Mouse (Mus musculus) liver, embryonic 14.5 days (tissue): ENCODE data around the gene Gsx2. TPM values are rescaled to one million over a fixed set of nuclear protein-coding genes. Genes with fewer than 3 reads are reported as not detected.

Experiments
- ATAC-seq: fragments of 200-750 bp; cut with Nextera tagmentation; 2 replicates; pipeline ENCODE4 v1.8.0; 2017; ENCODE audit warnings: moderate number of reproducible peaks, mild to moderate bottlenecking, moderate library complexity; ENCODE audit not compliant: insufficient read depth
- DNase-seq, 3 experiments: peaks; one replicate each; pipeline ENCODE4 v3.0.0-alpha.2; 2012 to 2013; ENCODE audit warnings: low read depth in 3 of 3, low spot score in 3 of 3
- H3K27ac ChIP-seq: fragments of 300-500 bp; sonication (generic); 2 replicates; pipeline ENCODE4 v1.5.1; 2014; ENCODE audit warnings: moderate library complexity, mild to moderate bottlenecking, control low read depth, inconsistent platforms
- H3K27me3 ChIP-seq: fragments of 300-500 bp; sonication (generic); 2 replicates; pipeline ENCODE4 v1.6.1; 2014; ENCODE audit warnings: mild to moderate bottlenecking, low read length, moderate library complexity; ENCODE audit not compliant: control insufficient read depth, insufficient read depth
- H3K36me3 ChIP-seq: fragments of 300-500 bp; sonication (generic); replicated peaks from 2 replicates; pipeline ENCODE4 v1.6.1; 2014; ENCODE audit warnings: low read depth; ENCODE audit not compliant: control insufficient read depth, insufficient read depth
- H3K4me1 ChIP-seq, 2 experiments: fragments of 200-500 bp in 1 of 2; fragments of 300-500 bp in 1 of 2; sonication (generic) in 1 of 2; replicated peaks; 2 replicates each; pipeline ENCODE4 v1.6.1; 2012 to 2014; ENCODE audit warnings: antibody characterized with exemption in 1 of 2, inconsistent platforms in 1 of 2, low read length in 1 of 2; ENCODE audit not compliant: control insufficient read depth in 2 of 2, insufficient read depth in 2 of 2
- H3K4me2 ChIP-seq: fragments of 300-500 bp; sonication (generic); 2 replicates; pipeline ENCODE4 v1.6.1; 2014; ENCODE audit warnings: low read depth, mild to moderate bottlenecking, control low read depth, moderate library complexity
- H3K4me3 ChIP-seq, 2 experiments: fragments of 200-500 bp in 1 of 2; fragments of 300-500 bp in 1 of 2; sonication (generic) in 1 of 2; 2 replicates each; pipeline ENCODE4 v1.5.1; 2012 to 2014; ENCODE audit warnings: low read depth in 2 of 2, low read length in 2 of 2, mild to moderate bottlenecking in 2 of 2, control low read depth in 1 of 2, inconsistent platforms in 1 of 2, moderate library complexity in 1 of 2; ENCODE audit not compliant: insufficient read depth in 1 of 2
- H3K9ac ChIP-seq: fragments of 300-500 bp; sonication (generic); replicated peaks from 2 replicates; pipeline ENCODE4 v1.6.1; 2014; ENCODE audit warnings: mild to moderate bottlenecking, control low read depth, moderate library complexity
- H3K9me3 ChIP-seq: fragments of 300-500 bp; sonication (generic); 2 replicates; pipeline ENCODE4 v1.6.1; 2016; ENCODE audit warnings: low read length, mixed read lengths; ENCODE audit not compliant: control insufficient read depth
- CTCF ChIP-seq: IDR thresholded peaks from 2 replicates; pipeline ENCODE4 v1.5.1; 2016; ENCODE audit warnings: antibody characterized with exemption, low read depth, control low read depth
- EP300 ChIP-seq: IDR thresholded peaks from 2 replicates; pipeline ENCODE4 v1.6.1; 2016; ENCODE audit warnings: antibody characterized with exemption, low read depth
- WGBS: fragments of 180-500 bp; shearing (Covaris S2); extraction: QIAGEN DNeasy Blood & Tissue Kit; methylation state at CpG from one replicate; pipeline ENCODE4 v1.1.7; 2014; ENCODE audit not compliant: insufficient replicate concordance; 5-methylcytosine and 5-hydroxymethylcytosine counted together
- polyA plus RNA-seq, 2 experiments: library from polyadenylated mRNA; depleted of rRNA in 1 of 2; stranded (reverse) in 1 of 2; unstranded in 1 of 2; fragments of >200 nt; fragmentation: Nextera tagmentation in 1 of 2; extraction: Ambion mirVana in 1 of 2; gene quantifications; 2 replicates each; pipeline versions ENCODE4 v1.2.1 to v1.2.3; 2012 to 2014

Gsx2 gene
- polyA plus RNA-seq, 2 experiments: not detected

GRCm38 (mm10) chr5:75044310-75044904 lies 31.0 kb upstream of the Gsx2 start, which contains the start of gene Chic2:
Gene Chic2 (minus strand): TSS chr5:75044774.
- peak within 1 kb of the TSS; percentile 98 for H3K9ac ChIP-seq
- no peaks in the 10 kb centered on the region for H3K9me3 ChIP-seq
- peaks cover 3 to 9% of the 10 kb centered on the region in 2 experiments; a peak in 3 of 4 replicates for H3K4me1 ChIP-seq
- peak within 1 kb of the TSS; percentile 92 to 95 for H3K4me3 ChIP-seq
- TF ChIP-seq CTCF (no peak), EP300 (no peak)
- H3K27me3 ChIP-seq: no peaks in the 10 kb centered on the region
- no peaks in the 10 kb centered on the region for H3K36me3 ChIP-seq
- H3K4me2 ChIP-seq: peak within 1 kb of the TSS; percentile 90
- WGBS: under 1% methylated on average over 77 of the region's 90 CpGs
- H3K27ac ChIP-seq: peak within 1 kb of the TSS; percentile 66
- DNase-seq (peak; percentile 59 to 65 (median 61)), ATAC-seq (peak; percentile 89)

- no peak overlapping the region for H3K4me3 ChIP-seq
- H3K4me2 ChIP-seq: no peak overlapping the region
- no peaks in the 10 kb centered on the region for H3K27me3 ChIP-seq
- no peak for TF ChIP-seq EP300
- no peak for TF ChIP-seq CTCF
- no peak overlapping the region for H3K27ac ChIP-seq
- DNase-seq: peak in 1 of 3 experiments; percentile 11
- H3K36me3 ChIP-seq: no peaks in the 10 kb centered on the region
- no peaks in the 10 kb centered on the region for H3K9me3 ChIP-seq
- H3K4me1 ChIP-seq: peaks cover 3 to 9% of the 10 kb centered on the region in 2 experiments; a peak in 3 of 4 replicates
- WGBS: 72% methylated on average over 7 of the region's 7 CpGs
- ATAC-seq: no peak
- H3K9ac ChIP-seq: no peak overlapping the region
Measured at GRCm38 (mm10) chr5:75045371-75045770, 30.0 kb upstream of the Gsx2 start.

GRCm38 (mm10) chr5:75046681-75047321 lies 28.6 kb upstream of the Gsx2 start:
- ATAC-seq (no peak), DNase-seq (no peak)
- H3K4me3 ChIP-seq: no peak overlapping the region
- H3K36me3 ChIP-seq: no peaks in the 10 kb centered on the region
- H3K4me2 ChIP-seq: no peak overlapping the region
- no peak overlapping the region for H3K27ac ChIP-seq
- WGBS: 45% methylated on average over 15 of the region's 15 CpGs
- TF ChIP-seq EP300: no peak
- no peak for TF ChIP-seq CTCF
- H3K9ac ChIP-seq: no peak overlapping the region
- peaks cover 3 to 9% of the 10 kb centered on the region in 2 experiments; a peak in 3 of 4 replicates for H3K4me1 ChIP-seq
- no peaks in the 10 kb centered on the region for H3K9me3 ChIP-seq
- H3K27me3 ChIP-seq: no peaks in the 10 kb centered on the region

- DNase-seq (no peak), ATAC-seq (no peak)
- Histone ChIP-seq H3K9ac (no peak overlapping the region), H3K4me2 (no peak overlapping the region), H3K4me1 (no peaks in the 10 kb centered on the region), H3K9me3 (no peaks in the 10 kb centered on the region), H3K27ac (no peak overlapping the region), H3K27me3 (no peaks in the 10 kb centered on the region), H3K36me3 (no peaks in the 10 kb centered on the region), H3K4me3 (no peak overlapping the region)
- no peak for TF ChIP-seq EP300
- TF ChIP-seq CTCF: no peak
- WGBS: 28% methylated on average over 4 of the region's 4 CpGs
Measured at GRCm38 (mm10) chr5:75051109-75051508, 24.3 kb upstream of the Gsx2 start.

- Histone ChIP-seq H3K9ac (no peak overlapping the region), H3K4me3 (no peak overlapping the region), H3K36me3 (no peaks in the 10 kb centered on the region), H3K9me3 (no peaks in the 10 kb centered on the region), H3K27ac (no peak overlapping the region), H3K27me3 (peaks cover 6% of the 10 kb centered on the region), H3K4me2 (no peak overlapping the region), H3K4me1 (no peaks in the 10 kb centered on the region)
- TF ChIP-seq CTCF (no peak), EP300 (no peak)
- WGBS: 40% methylated on average over 4 of the region's 4 CpGs
- DNase-seq (no peak), ATAC-seq (no peak)
Measured at GRCm38 (mm10) chr5:75063177-75063576, 12.2 kb upstream of the Gsx2 start.
